Mouse (Mus musculus) forebrain, embryonic 15.5 days (tissue): ENCODE measurements around the gene Maob. TPM values are rescaled to one million over a fixed set of nuclear protein-coding genes. Genes with fewer than 3 reads are reported as not detected.

Experiments
- ATAC-seq: fragments of 200-750 bp; cut with Nextera tagmentation; replicated peaks from 2 replicates; pipeline ENCODE4 v1.8.0; 2017; ENCODE audit warnings: mild to moderate bottlenecking, moderate TSS enrichment, moderate library complexity
- H3K27ac ChIP-seq: fragments of 300-500 bp; sonication (generic); replicated peaks from 2 replicates; pipeline ENCODE4 v1.5.1; 2015; ENCODE audit warnings: mild to moderate bottlenecking, inconsistent platforms
- H3K27me3 ChIP-seq: fragments of 300-500 bp; sonication (generic); 2 replicates; pipeline ENCODE4 v1.6.1; 2015; ENCODE audit warnings: inconsistent platforms
- H3K36me3 ChIP-seq: fragments of 300-500 bp; sonication (generic); 2 replicates; pipeline ENCODE4 v1.6.1; 2015; ENCODE audit warnings: mild to moderate bottlenecking, inconsistent platforms
- H3K4me1 ChIP-seq: fragments of 300-500 bp; sonication (generic); 2 replicates; pipeline ENCODE4 v1.6.1; 2015; ENCODE audit warnings: inconsistent platforms
- H3K4me2 ChIP-seq: fragments of 300-500 bp; sonication (generic); replicated peaks from 2 replicates; pipeline ENCODE4 v1.6.1; 2015; ENCODE audit warnings: mild to moderate bottlenecking, inconsistent platforms
- H3K4me3 ChIP-seq: fragments of 300-500 bp; sonication (generic); 2 replicates; pipeline ENCODE4 v1.5.1; 2015; ENCODE audit warnings: mild to moderate bottlenecking, inconsistent platforms
- H3K9ac ChIP-seq: fragments of 300-500 bp; sonication (generic); replicated peaks from 2 replicates; pipeline ENCODE4 v1.6.1; 2015; ENCODE audit warnings: mild to moderate bottlenecking, inconsistent platforms
- H3K9me3 ChIP-seq: fragments of 300-500 bp; sonication (generic); 2 replicates; pipeline ENCODE4 v1.6.1; 2016; ENCODE audit warnings: inconsistent platforms
- WGBS: fragments of 180-500 bp; shearing (Covaris S2); methylation state at CpG from one replicate; pipeline ENCODE4 v1.1.7; 2015; ENCODE audit warnings: mixed read lengths; 5-methylcytosine and 5-hydroxymethylcytosine counted together
- polyA plus RNA-seq: library from polyadenylated mRNA; unstranded; fragments of >200 nt; fragmentation: Nextera tagmentation; extraction: Ambion mirVana; gene quantifications from 2 replicates; pipeline ENCODE4 v1.2.1, GENCODE M21; 2015

Gene Maob
- polyA plus RNA-seq, 1 experiment from 2014 or later: 2.8 TPM

GRCm38 (mm10) chrX:16748932-16749331 lies 68.2 kb downstream of the Maob start:
- Histone ChIP-seq H3K4me2 (no peak overlapping the region), H3K9me3 (no peaks in the 10 kb centered on the region), H3K4me1 (no peaks in the 10 kb centered on the region), H3K27ac (no peak overlapping the region), H3K9ac (no peak overlapping the region), H3K27me3 (no peaks in the 10 kb centered on the region), H3K4me3 (no peak overlapping the region), H3K36me3 (no peaks in the 10 kb centered on the region)
- no peak for ATAC-seq
- 65% methylated on average over 1 of the region's 1 CpGs for WGBS

DNA sequence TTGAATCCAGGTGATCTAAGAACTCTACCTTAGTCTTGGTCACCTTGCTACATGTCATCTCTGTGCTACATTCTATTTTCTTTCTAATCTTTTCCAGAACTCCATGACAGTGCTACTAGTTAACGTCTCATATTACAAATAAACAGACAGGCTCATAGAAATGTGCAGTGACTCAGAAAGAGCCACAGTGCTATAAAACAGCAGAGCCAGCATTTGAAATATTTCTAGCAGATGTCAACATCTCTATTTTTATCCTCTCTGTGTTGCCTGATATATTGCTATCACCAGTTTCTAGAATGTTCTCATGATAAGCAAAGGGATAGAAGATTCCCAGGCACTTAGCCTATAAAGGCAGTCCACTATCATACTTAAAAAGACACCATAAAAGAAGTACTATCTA lies 103.1 kb downstream of the Maob start:
- no peak for ATAC-seq
- Histone ChIP-seq H3K4me2 (no peak overlapping the region), H3K9ac (no peak overlapping the region), H3K4me3 (no peak overlapping the region), H3K9me3 (no peaks in the 10 kb centered on the region), H3K27me3 (no peaks in the 10 kb centered on the region), H3K36me3 (no peaks in the 10 kb centered on the region), H3K4me1 (no peaks in the 10 kb centered on the region), H3K27ac (no peak overlapping the region)
- 81% methylated on average over 1 of the region's 1 CpGs for WGBS

DNA sequence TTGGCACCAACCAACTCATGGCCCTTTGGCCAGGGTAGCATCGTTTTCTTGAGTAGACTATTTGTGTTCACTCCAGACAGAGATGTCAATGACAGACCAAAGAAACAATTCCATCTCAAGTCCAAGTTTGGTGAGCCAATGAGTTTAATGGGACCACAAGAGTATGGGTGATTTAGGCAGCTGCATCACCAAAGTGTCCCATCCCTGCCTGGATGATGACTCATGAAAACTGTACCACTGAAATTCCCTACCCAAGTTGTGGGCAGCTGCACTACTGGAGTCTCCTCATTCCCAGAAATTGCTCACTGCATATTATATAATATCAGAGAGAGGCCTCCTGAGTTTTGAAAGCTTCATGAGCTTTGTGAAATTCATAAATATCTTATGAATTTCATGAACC lies 111.1 kb downstream of the Maob start:
- no peaks in the 10 kb centered on the region for H3K9me3 ChIP-seq
- H3K4me3 ChIP-seq: no peak overlapping the region
- no peaks in the 10 kb centered on the region for H3K4me1 ChIP-seq
- WGBS: 81% methylated on average over 1 of the region's 1 CpGs
- H3K36me3 ChIP-seq: no peaks in the 10 kb centered on the region
- no peak overlapping the region for H3K27ac ChIP-seq
- ATAC-seq: no peak
- H3K27me3 ChIP-seq: no peaks in the 10 kb centered on the region
- H3K4me2 ChIP-seq: no peak overlapping the region
- no peak overlapping the region for H3K9ac ChIP-seq

Other genes with a start within 250 kb of the Maob start
- 13.7 and 14.4 TPM in 2 replicates for gene Maoa, start 197.7 kb downstream of the Maob start, polyA plus RNA-seq
- gene Ndp, start 94.4 kb upstream of the Maob start, polyA plus RNA-seq: 7.2 and 8.6 TPM in 2 replicates